Comparison of ENCODE assay signal across 8 mouse cellular contexts in the genomic region with DNA sequence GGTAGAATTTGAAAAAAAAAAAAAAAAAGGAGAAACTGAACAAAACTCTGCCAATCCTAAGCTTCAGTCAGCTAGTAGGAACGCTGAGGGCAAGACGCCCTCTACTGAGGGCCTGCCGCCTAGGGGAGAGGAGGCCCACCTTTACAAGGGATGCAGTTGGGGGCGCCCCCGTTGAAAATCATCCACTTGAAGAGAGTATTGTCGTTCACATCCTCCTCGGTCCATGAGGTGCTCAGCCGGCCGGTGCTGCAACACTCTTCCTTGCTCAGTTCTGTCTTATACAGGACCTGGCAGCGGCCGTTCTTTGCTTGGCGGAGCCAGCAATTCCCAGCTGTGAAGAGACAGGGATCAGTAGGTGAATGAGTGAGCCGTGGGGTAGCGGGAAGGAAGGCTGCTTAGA. TPM values are rescaled to one million over a fixed set of nuclear protein-coding genes. Genes with fewer than 3 reads are reported as not detected.
DNase-seq lines count a peak whose midpoint lies in the region; ATAC-seq and TF ChIP-seq lines count a peak whose summit lies in the region.

No protein-coding gene starts in this region.

- in situ Hi-C loops in ES-E14 (cut with MboI; ENCODE audit: low sequenced_read_pairs in 2 of 2, unreplicated experiment in 2 of 2): loop anchor here in 1 of 2 experiments (10.0 kb wide), 1 partner anchor 581 kb away; no protein-coding TSS in a partner anchor

- TF ChIP-seq EP300 in heart, postnatal 0 days (IDR thresholded peaks at IDR 0.05; ENCODE audit: low read depth): no peak

- H3K4me2 ChIP-seq in embryonic facial prominence, embryonic 14.5 days (ENCODE audit: low read depth, low read length): peak overlapping the region; percentile 98
- H3K4me2 ChIP-seq in heart, postnatal 0 days (ENCODE audit: low read depth, low read length): peak overlapping the region; percentile 98
- H3K4me2 ChIP-seq in midbrain, embryonic 14.5 days (ENCODE audit: low read length): peak overlapping the region; percentile 94

- peak; percentile 29 for TF ChIP-seq CTCF in heart, postnatal 0 days (IDR thresholded peaks at IDR 0.05; ENCODE audit: low read depth)

- WGBS in embryonic facial prominence, embryonic 14.5 days: under 1% methylated on average over 14 of the region's 14 CpGs
- WGBS in heart, postnatal 0 days: 2% methylated on average over 14 of the region's 14 CpGs
- WGBS in midbrain, embryonic 14.5 days: under 1% methylated on average over 14 of the region's 14 CpGs

- H3K4me1 ChIP-seq in ES-E14 (ENCODE audit: control insufficient read depth in 2 of 2, insufficient read depth in 2 of 2, low read length in 2 of 2, poor library complexity in 1 of 2): peaks cover 0 to 3% of the 10 kb centered on the region in 2 experiments; a peak in 1 of 4 replicates
- peaks cover 10% of the 10 kb centered on the region for H3K4me1 ChIP-seq in embryonic facial prominence, embryonic 14.5 days (ENCODE audit: control insufficient read depth, insufficient read depth, low read length)
- H3K4me1 ChIP-seq in heart, postnatal 0 days (ENCODE audit: control insufficient read depth, insufficient read depth): peaks cover 8% of the 10 kb centered on the region; the same call in 1 of the 2 replicates
- H3K4me1 ChIP-seq in midbrain, embryonic 14.5 days (ENCODE audit: control insufficient read depth, insufficient read depth, low read length): peaks cover 22% of the 10 kb centered on the region

- no peak overlapping the region for H3K27ac ChIP-seq in ES-E14 (ENCODE audit: insufficient read depth, low read depth, low read length, poor library complexity, severe bottlenecking)
- no peak overlapping the region for H3K27ac ChIP-seq in embryonic facial prominence, embryonic 14.5 days (replicated peaks; ENCODE audit: low read depth, low read length)
- H3K27ac ChIP-seq in heart, postnatal 0 days (ENCODE audit: low read depth): no peak overlapping the region
- peak overlapping the region; percentile 42; the same call in 1 of the 2 replicates for H3K27ac ChIP-seq in midbrain, embryonic 14.5 days (replicated peaks; ENCODE audit: low read depth, low read length)

- no peaks in the 10 kb centered on the region for H3K9me3 ChIP-seq in ES-E14 (ENCODE audit: control insufficient read depth, insufficient read depth, low read depth, low read length)
- no peaks in the 10 kb centered on the region for H3K9me3 ChIP-seq in embryonic facial prominence, embryonic 14.5 days (ENCODE audit: control insufficient read depth, low read length)
- H3K9me3 ChIP-seq in heart, postnatal 0 days (replicated peaks; ENCODE audit: control insufficient read depth, low read length): no peaks in the 10 kb centered on the region
- no peaks in the 10 kb centered on the region for H3K9me3 ChIP-seq in midbrain, embryonic 14.5 days (ENCODE audit: control insufficient read depth, low read length)

- peak; percentile 76 for DNase-seq in 3T3-L1 (ENCODE audit: low read depth, low spot score)
- DNase-seq in ES-E14 (ENCODE audit: low read depth, low spot score): no peak
- peak; percentile 55 for DNase-seq in embryonic facial prominence, embryonic 14.5 days (ENCODE audit: low spot score)
- no peak for DNase-seq in heart, postnatal 0 days (ENCODE audit: low spot score)
- DNase-seq in kidney, postnatal 36 days: peak; percentile 18 to 52
- peak; percentile 72 for DNase-seq in midbrain, embryonic 14.5 days
- DNase-seq in thymus, postnatal 10 days (ENCODE audit: low spot score in 2 of 2): peak; percentile 5 to 22

- peaks cover 36% of the 10 kb centered on the region for H3K27me3 ChIP-seq in embryonic facial prominence, embryonic 14.5 days (replicated peaks; ENCODE audit: control insufficient read depth, insufficient read depth, low read length)
- H3K27me3 ChIP-seq in heart, postnatal 0 days (ENCODE audit: control insufficient read depth, insufficient read depth, low read length): peaks cover 58% of the 10 kb centered on the region
- peaks cover 14% of the 10 kb centered on the region for H3K27me3 ChIP-seq in midbrain, embryonic 14.5 days (ENCODE audit: control insufficient read depth, insufficient read depth, low read length)

- no peak for ATAC-seq in embryonic facial prominence, embryonic 14.5 days (ENCODE audit: low read depth)
- no peak for ATAC-seq in heart, postnatal 0 days (ENCODE audit: insufficient read depth, low read depth)
- ATAC-seq in midbrain, embryonic 14.5 days (ENCODE audit: low FRiP score, low TSS enrichment): no peak
- no peak for ATAC-seq in inflammation-experienced regulatory T-cells, adult 6 months

- no peak overlapping the region; the same call in 1 of the 2 replicates for H3K9ac ChIP-seq in ES-E14 (ENCODE audit: insufficient read depth, low read depth, low read length, poor library complexity, severe bottlenecking)
- H3K9ac ChIP-seq in embryonic facial prominence, embryonic 14.5 days (ENCODE audit: low read depth, low read length): no peak overlapping the region; the same call in 1 of the 2 replicates
- H3K9ac ChIP-seq in heart, postnatal 0 days (replicated peaks; ENCODE audit: low read depth, low read length): no peak overlapping the region
- H3K9ac ChIP-seq in midbrain, embryonic 14.5 days (replicated peaks; ENCODE audit: low read length): 0 out of 2 replicates have a peak overlapping the region, but pooled peaks have one; percentile 29

- no peaks in the 10 kb centered on the region for H3K36me3 ChIP-seq in ES-E14 (ENCODE audit: control insufficient read depth, insufficient read depth, low read length, poor library complexity, severe bottlenecking)
- peaks cover 7% of the 10 kb centered on the region; the same call in 1 of the 2 replicates for H3K36me3 ChIP-seq in embryonic facial prominence, embryonic 14.5 days (ENCODE audit: control insufficient read depth, insufficient read depth, low read length)
- H3K36me3 ChIP-seq in heart, postnatal 0 days (replicated peaks; ENCODE audit: control insufficient read depth, insufficient read depth, low read length): no peaks in the 10 kb centered on the region
- no peaks in the 10 kb centered on the region for H3K36me3 ChIP-seq in midbrain, embryonic 14.5 days (ENCODE audit: control insufficient read depth, insufficient read depth, low read length)

- H3K4me3 ChIP-seq in ES-E14 (ENCODE audit: insufficient read depth in 1 of 2, low read depth in 1 of 2, low read length in 2 of 2, poor library complexity in 1 of 2, severe bottlenecking in 1 of 2): peak overlapping the region; percentile 29 to 41; a peak in 3 of 4 replicates
- H3K4me3 ChIP-seq in embryonic facial prominence, embryonic 14.5 days (ENCODE audit: low read depth, low read length): peak overlapping the region; percentile 64
- peak overlapping the region; percentile 67 for H3K4me3 ChIP-seq in heart, postnatal 0 days (ENCODE audit: low read depth, low read length)
- H3K4me3 ChIP-seq in midbrain, embryonic 14.5 days (replicated peaks; ENCODE audit: low read depth, low read length): peak overlapping the region; percentile 54

TF ChIP-seq in ES-E14, 5 proteins besides CTCF, POLR2A, EP300 and RAD21:
- no peak for TF ChIP-seq HCFC1 (IDR thresholded peaks at IDR 0.05; ENCODE audit: borderline replicate concordance, insufficient read depth, low read length)
- TF ChIP-seq MAFK (IDR thresholded peaks at IDR 0.05; ENCODE audit: insufficient read depth, low read depth, low read length): no peak
- TF ChIP-seq CHD2 (IDR thresholded peaks at IDR 0.05; ENCODE audit: low read depth, low read length): no peak
- no peak for TF ChIP-seq ZC3H11A (IDR thresholded peaks at IDR 0.05; ENCODE audit: borderline replicate concordance, low read depth, low read length)
- TF ChIP-seq ZNF384 (IDR thresholded peaks at IDR 0.05; ENCODE audit: low read depth, low read length): peak; percentile 89
TF ChIP-seq in ES-E14: peak in this region for 1.

RNA-seq across cellular contexts. Expression of gene Fst, which starts 2.5 kb away (rescaled TPM):
- total RNA-seq in ES-E14 (2012; rRNA removed): 7.2 and 16.6 TPM in 2 replicates
- 47.2 and 57.5 TPM in 2 replicates for polyA plus RNA-seq in embryonic facial prominence, embryonic 14.5 days (2014; fragmentation: Nextera tagmentation; extraction: Ambion mirVana)
- 1.2 and 3.3 TPM in 2 replicates for total RNA-seq in heart, postnatal 0 days (2014; rRNA removed; ENCODE audit: low replicate concordance)
- polyA plus RNA-seq in heart, postnatal 0 days (2015; fragmentation: Nextera tagmentation; extraction: Ambion mirVana): 0.66 and 1.0 TPM in 2 replicates
- polyA plus RNA-seq in midbrain, embryonic 14.5 days (2014; fragmentation: Nextera tagmentation; extraction: Ambion mirVana): 5.2 and 7.7 TPM in 2 replicates
- polyA plus RNA-seq in inflammation-experienced regulatory T-cells, adult 6 months (2017; shearing (Covaris generic)): under 1 TPM in 1 of 3 experiments, not detected in 2; 0.15 TPM

Comparison
In these comparisons a context has a peak if more than half of its experiments do, and no peak if none do; other contexts are left out.
1. DNase-seq: peak in 3T3-L1 (single experiment), embryonic facial prominence, embryonic 14.5 days (single experiment), kidney, postnatal 36 days (2 of 2), midbrain, embryonic 14.5 days (single experiment) and thymus, postnatal 10 days (2 of 2); none in ES-E14 (single experiment) and heart, postnatal 0 days (single experiment).
2. Peak in every context shown above with its lines, with median percentiles within 50 percentile points of each other: H3K4me3 ChIP-seq and H3K4me2 ChIP-seq.